Mouse (Mus musculus): ENCODE measurements around the gene Shisa3. TPM values are rescaled to one million over a fixed set of nuclear protein-coding genes. Genes with fewer than 3 reads are reported as not detected.
A peak's percentile ranks its signal among the peaks of the same experiment; 100 is the strongest.

Shisa3 gene
- not detected in 2 replicates for polyA plus RNA-seq (2011; ENCODE audit: insufficient read depth, insufficient read length, low replicate concordance, missing spikeins)

- H3K4me3 ChIP-seq (replicated peaks; ENCODE audit: control insufficient read depth, low read depth, low read length) = peak within 1 kb of the TSS; percentile 11
- H3K27ac ChIP-seq (ENCODE audit: control insufficient read depth, insufficient read depth, low read depth, low read length, poor library complexity) = no peak within 1 kb of the TSS; the same call in 1 of the 2 replicates
- H3K4me1 ChIP-seq (ENCODE audit: control insufficient read depth, insufficient read depth, low read length) = no peaks in the 10 kb centered on the region; the same call in 1 of the 2 replicates
- WGBS = 1% methylated on average over 86 of the region's 86 CpGs
- no peak for TF ChIP-seq CTCF (IDR thresholded peaks at IDR 0.05; ENCODE audit: control insufficient read depth, insufficient read depth, low read length)
- no peak for TF ChIP-seq POLR2A (IDR thresholded peaks at IDR 0.05; ENCODE audit: borderline replicate concordance, control insufficient read depth, low read depth, low read length)
These were observed at the start of gene Shisa3 for GRCm38 (mm10) chr5:67607804-67608673. Shisa3 (plus strand) TSS chr5:67607882.

GRCm38 (mm10) chr5:67558644-67559043 is 49.0 kb upstream of the Shisa3 start:
- Histone ChIP-seq H3K27ac (ENCODE audit: control insufficient read depth, insufficient read depth, low read depth, low read length, poor library complexity) (no peak overlapping the region), H3K4me1 (ENCODE audit: control insufficient read depth, insufficient read depth, low read length) (no peaks in the 10 kb centered on the region), H3K4me3 (replicated peaks; ENCODE audit: control insufficient read depth, low read depth, low read length) (no peak overlapping the region)
- TF ChIP-seq CTCF (IDR thresholded peaks at IDR 0.05; ENCODE audit: control insufficient read depth, insufficient read depth, low read length) (no peak), POLR2A (IDR thresholded peaks at IDR 0.05; ENCODE audit: borderline replicate concordance, control insufficient read depth, low read depth, low read length) (no peak)
- WGBS = 76% methylated on average over 4 of the region's 4 CpGs

GRCm38 (mm10) chr5:67559063-67559462 is 48.6 kb upstream of the Shisa3 start:
- H3K27ac ChIP-seq (ENCODE audit: control insufficient read depth, insufficient read depth, low read depth, low read length, poor library complexity) = no peak overlapping the region
- TF ChIP-seq POLR2A (IDR thresholded peaks at IDR 0.05; ENCODE audit: borderline replicate concordance, control insufficient read depth, low read depth, low read length) = no peak
- TF ChIP-seq CTCF (IDR thresholded peaks at IDR 0.05; ENCODE audit: control insufficient read depth, insufficient read depth, low read length) = no peak
- no peaks in the 10 kb centered on the region for H3K4me1 ChIP-seq (ENCODE audit: control insufficient read depth, insufficient read depth, low read length)
- 78% methylated on average over 3 of the region's 3 CpGs for WGBS
- H3K4me3 ChIP-seq (replicated peaks; ENCODE audit: control insufficient read depth, low read depth, low read length) = no peak overlapping the region

- Histone ChIP-seq H3K27ac (ENCODE audit: control insufficient read depth, insufficient read depth, low read depth, low read length, poor library complexity) (no peak overlapping the region), H3K4me3 (replicated peaks; ENCODE audit: control insufficient read depth, low read depth, low read length) (no peak overlapping the region), H3K4me1 (ENCODE audit: control insufficient read depth, insufficient read depth, low read length) (no peaks in the 10 kb centered on the region)
- WGBS = 61% methylated on average over 6 of the region's 6 CpGs
- TF ChIP-seq CTCF (IDR thresholded peaks at IDR 0.05; ENCODE audit: control insufficient read depth, insufficient read depth, low read length) = no peak
- TF ChIP-seq POLR2A (IDR thresholded peaks at IDR 0.05; ENCODE audit: borderline replicate concordance, control insufficient read depth, low read depth, low read length) = no peak
These were observed 35.0 kb upstream of the Shisa3 start for GRCm38 (mm10) chr5:67572552-67573155.

GRCm38 (mm10) chr5:67574039-67574438 is 33.6 kb upstream of the Shisa3 start:
- TF ChIP-seq CTCF (IDR thresholded peaks at IDR 0.05; ENCODE audit: control insufficient read depth, insufficient read depth, low read length) (no peak), POLR2A (IDR thresholded peaks at IDR 0.05; ENCODE audit: borderline replicate concordance, control insufficient read depth, low read depth, low read length) (no peak)
- H3K4me3 ChIP-seq (replicated peaks; ENCODE audit: control insufficient read depth, low read depth, low read length) = no peak overlapping the region
- 85% methylated on average over 9 of the region's 9 CpGs for WGBS

GRCm38 (mm10) chr5:67575705-67576104 is 32.0 kb upstream of the Shisa3 start:
- Histone ChIP-seq H3K4me1 (ENCODE audit: control insufficient read depth, insufficient read depth, low read length) (no peaks in the 10 kb centered on the region; the same call in 1 of the 2 replicates), H3K27ac (ENCODE audit: control insufficient read depth, insufficient read depth, low read depth, low read length, poor library complexity) (no peak overlapping the region), H3K4me3 (replicated peaks; ENCODE audit: control insufficient read depth, low read depth, low read length) (no peak overlapping the region)
- WGBS = 86% methylated on average over 2 of the region's 2 CpGs
- no peak for TF ChIP-seq POLR2A (IDR thresholded peaks at IDR 0.05; ENCODE audit: borderline replicate concordance, control insufficient read depth, low read depth, low read length)
- no peak for TF ChIP-seq CTCF (IDR thresholded peaks at IDR 0.05; ENCODE audit: control insufficient read depth, insufficient read depth, low read length)

More at GRCm38 (mm10) chr5:67574039-67574438, 33.6 kb upstream of the Shisa3 start:
- H3K27ac ChIP-seq (ENCODE audit: control insufficient read depth, insufficient read depth, low read depth, low read length, poor library complexity) = no peak overlapping the region
- H3K4me1 ChIP-seq (ENCODE audit: control insufficient read depth, insufficient read depth, low read length) = no peaks in the 10 kb centered on the region; the same call in 1 of the 2 replicates

GRCm38 (mm10) chr5:67579725-67580633 is 27.7 kb upstream of the Shisa3 start:
- TF ChIP-seq POLR2A (IDR thresholded peaks at IDR 0.05; ENCODE audit: borderline replicate concordance, control insufficient read depth, low read depth, low read length) = no peak
- TF ChIP-seq CTCF (IDR thresholded peaks at IDR 0.05; ENCODE audit: control insufficient read depth, insufficient read depth, low read length) = no peak
- WGBS = 29% methylated on average over 6 of the region's 6 CpGs
- Histone ChIP-seq H3K4me3 (replicated peaks; ENCODE audit: control insufficient read depth, low read depth, low read length) (no peak overlapping the region), H3K4me1 (ENCODE audit: control insufficient read depth, insufficient read depth, low read length) (no peaks in the 10 kb centered on the region; the same call in 1 of the 2 replicates), H3K27ac (ENCODE audit: control insufficient read depth, insufficient read depth, low read depth, low read length, poor library complexity) (no peak overlapping the region)

Measured in bone marrow, adult 2 months (tissue).